Mouse (Mus musculus) intestine, embryonic 14.5 days (tissue): ENCODE measurements around the gene Lypd6. TPM values are rescaled to one million over a fixed set of nuclear protein-coding genes. Genes with fewer than 3 reads are reported as not detected.

Source experiments
- ATAC-seq: fragments of 200-750 bp; cut with Nextera tagmentation; replicated peaks from 2 replicates; pipeline ENCODE4 v1.8.0; 2017; ENCODE audit warnings: low read depth, moderate number of reproducible peaks, moderate TSS enrichment, moderate library complexity; ENCODE audit not compliant: low FRiP score, low TSS enrichment
- DNase-seq: peaks from one replicate; pipeline ENCODE4 v3.0.0-alpha.2; 2018; ENCODE audit warnings: low spot score
- H3K27ac ChIP-seq: fragments of 300-500 bp; sonication (generic); 2 replicates; pipeline ENCODE4 v1.5.1; 2014; ENCODE audit warnings: low read depth, mild to moderate bottlenecking, control low read depth
- H3K27me3 ChIP-seq: fragments of 300-500 bp; sonication (generic); replicated peaks from 2 replicates; pipeline ENCODE4 v1.6.1; 2014; ENCODE audit warnings: low read length, control low read depth; ENCODE audit not compliant: control insufficient read depth, insufficient read depth
- H3K36me3 ChIP-seq: fragments of 300-500 bp; sonication (generic); 2 replicates; pipeline ENCODE4 v1.6.1; 2014; ENCODE audit warnings: low read length, control low read depth; ENCODE audit not compliant: control insufficient read depth, insufficient read depth
- H3K4me1 ChIP-seq: fragments of 300-500 bp; sonication (generic); replicated peaks from 2 replicates; pipeline ENCODE4 v1.6.1; 2014; ENCODE audit warnings: low read length, control low read depth, mixed read lengths; ENCODE audit not compliant: control insufficient read depth, insufficient read depth
- H3K4me2 ChIP-seq: fragments of 300-500 bp; sonication (generic); 2 replicates; pipeline ENCODE4 v1.6.1; 2014; ENCODE audit warnings: low read length
- H3K4me3 ChIP-seq: fragments of 300-500 bp; sonication (generic); 2 replicates; pipeline ENCODE4 v1.5.1; 2014; ENCODE audit warnings: low read depth, low read length, control low read depth, mixed read lengths
- H3K9ac ChIP-seq: fragments of 300-500 bp; sonication (generic); 2 replicates; pipeline ENCODE4 v1.6.1; 2014; ENCODE audit warnings: mild to moderate bottlenecking, low read length
- H3K9me3 ChIP-seq: fragments of 300-500 bp; sonication (generic); 2 replicates; pipeline ENCODE4 v1.6.1; 2016; ENCODE audit warnings: low read length, control low read depth; ENCODE audit not compliant: control insufficient read depth
- WGBS: fragments of 180-500 bp; shearing (Covaris S2); extraction: QIAGEN DNeasy Blood & Tissue Kit; methylation state at CpG from one replicate; pipeline ENCODE4 v1.1.7; 2014; 5-methylcytosine and 5-hydroxymethylcytosine counted together
- polyA plus RNA-seq: library from polyadenylated mRNA; unstranded; fragments of >200 nt; fragmentation: Nextera tagmentation; extraction: Ambion mirVana; gene quantifications from 2 replicates; pipeline ENCODE4 v1.2.1, GENCODE M21; 2014

The Lypd6 gene
- polyA plus RNA-seq, 1 experiment from 2014 or later: 17.7 TPM

DNA sequence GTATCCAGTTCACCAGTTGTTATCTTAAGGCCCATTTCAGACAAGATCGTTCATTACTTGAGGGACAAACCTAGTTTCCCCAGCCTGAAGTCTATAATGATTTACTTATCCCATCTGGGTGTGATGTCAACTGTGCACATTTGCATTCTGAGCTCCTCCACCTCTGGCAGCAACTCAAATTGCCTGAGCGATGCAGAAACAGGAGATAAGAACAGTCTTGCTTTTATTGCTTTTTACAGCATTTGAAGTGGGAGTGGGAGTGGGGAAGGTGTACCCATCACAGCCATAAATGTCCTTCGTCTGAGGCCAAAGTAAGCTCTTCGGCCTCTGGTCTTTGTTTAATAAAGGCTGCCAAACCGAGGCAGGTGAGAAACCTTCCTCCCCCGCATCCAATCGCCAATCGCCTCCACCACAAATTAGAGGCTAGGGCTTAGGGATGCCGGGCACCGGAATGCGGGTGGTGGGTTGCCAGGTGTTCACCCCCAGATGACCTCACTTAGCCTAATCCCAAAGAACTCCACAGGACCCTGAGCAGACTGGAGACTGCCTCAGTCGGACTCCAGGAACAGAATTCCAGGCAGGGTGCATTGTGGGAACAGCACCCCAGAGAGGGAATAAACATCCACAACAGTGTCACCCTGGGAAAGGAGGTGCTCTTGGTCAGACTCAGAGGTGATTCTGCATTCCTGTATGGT, 120.6 kb downstream of the Lypd6 start:
- no peaks in the 10 kb centered on the region for H3K27me3 ChIP-seq
- WGBS: 11% methylated on average over 12 of the region's 12 CpGs
- no peak overlapping the region; the same call in 1 of the 2 replicates for H3K4me2 ChIP-seq
- DNase-seq (peak; percentile 58), ATAC-seq (peak; percentile 81)
- peak overlapping the region; percentile 38; the same call in 1 of the 2 replicates for H3K27ac ChIP-seq
- no peaks in the 10 kb centered on the region for H3K36me3 ChIP-seq
- no peak overlapping the region for H3K9ac ChIP-seq
- peaks cover 8% of the 10 kb centered on the region for H3K4me1 ChIP-seq
- no peak overlapping the region for H3K4me3 ChIP-seq
- H3K9me3 ChIP-seq: no peaks in the 10 kb centered on the region

DNA sequence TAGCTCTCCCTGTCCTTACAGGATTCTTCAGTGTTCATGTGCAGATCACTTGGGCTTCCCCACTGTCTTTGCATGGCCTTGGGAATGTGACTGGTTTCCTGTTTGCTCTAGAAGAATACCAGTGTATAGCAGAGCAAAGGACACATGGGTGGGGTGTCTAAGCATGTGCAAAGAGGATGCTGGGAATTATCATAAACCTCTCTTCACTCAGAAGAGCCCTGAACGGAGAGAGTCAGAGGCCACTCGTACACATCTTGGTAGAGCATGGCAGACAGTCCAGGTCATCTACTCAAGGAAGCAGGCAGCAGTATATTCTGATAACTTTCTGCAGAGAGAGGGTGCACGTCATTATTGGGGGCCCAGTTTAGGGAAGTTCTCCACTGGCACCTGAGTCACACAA, 122.6 kb downstream of the Lypd6 start:
- Histone ChIP-seq H3K9ac (no peak overlapping the region), H3K27ac (no peak overlapping the region)

DNA sequence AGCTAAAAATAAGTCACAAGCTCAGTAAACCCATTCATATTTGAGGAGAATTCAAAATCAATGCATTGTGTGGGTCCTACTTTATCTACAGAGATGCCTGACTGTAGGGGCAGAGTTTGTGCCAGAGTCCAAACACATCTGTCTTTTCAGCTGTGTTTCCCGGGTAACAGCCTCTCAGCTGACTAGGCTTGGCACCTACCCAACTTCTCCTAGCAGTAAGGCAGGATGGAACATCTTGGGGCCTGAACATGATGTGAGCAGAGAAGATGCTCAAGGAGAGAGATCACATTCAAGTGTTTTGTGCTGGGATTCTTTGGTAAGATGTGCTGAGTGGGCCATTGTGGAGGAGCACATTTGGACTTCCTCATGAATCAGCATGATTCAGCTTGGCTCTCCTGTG, 130.5 kb downstream of the Lypd6 start:
- WGBS: 50% methylated on average over 1 of the region's 1 CpGs
- H3K27me3 ChIP-seq: no peaks in the 10 kb centered on the region
- no peak overlapping the region for H3K4me2 ChIP-seq
- DNase-seq: no peak
- no peaks in the 10 kb centered on the region for H3K36me3 ChIP-seq
- H3K9ac ChIP-seq: no peak overlapping the region
- no peaks in the 10 kb centered on the region for H3K9me3 ChIP-seq
- no peak overlapping the region for H3K27ac ChIP-seq
- H3K4me3 ChIP-seq: no peak overlapping the region
- no peak for ATAC-seq
- H3K4me1 ChIP-seq: no peaks in the 10 kb centered on the region

More for the DNA sequence above, 122.6 kb downstream of the Lypd6 start:
- ATAC-seq (no peak), DNase-seq (no peak)
- Histone ChIP-seq H3K27me3 (no peaks in the 10 kb centered on the region), H3K9me3 (no peaks in the 10 kb centered on the region), H3K4me2 (no peak overlapping the region), H3K4me1 (peaks cover 8% of the 10 kb centered on the region), H3K36me3 (no peaks in the 10 kb centered on the region), H3K4me3 (no peak overlapping the region)
- WGBS: 69% methylated on average over 3 of the region's 3 CpGs

DNA sequence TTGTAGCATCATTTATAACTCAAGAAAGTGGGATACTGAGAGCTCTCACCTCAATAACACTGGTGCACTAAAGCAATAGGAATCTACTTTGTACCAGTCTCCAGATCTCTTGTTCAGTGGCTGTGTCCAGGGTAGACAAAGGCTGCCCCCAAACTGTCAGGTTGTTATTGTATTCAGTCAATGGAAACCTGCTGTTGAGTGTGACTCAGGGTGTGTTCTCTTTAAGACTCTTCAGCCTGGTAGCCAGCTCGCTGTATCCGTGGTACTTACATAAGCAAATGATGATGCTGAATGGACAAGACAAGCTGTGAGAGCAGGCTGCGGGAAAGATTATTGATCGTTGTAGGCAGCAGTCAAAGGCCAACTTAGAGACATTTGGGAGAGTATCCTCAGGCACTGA, 131.6 kb downstream of the Lypd6 start:
- 79% methylated on average over 4 of the region's 4 CpGs for WGBS

DNA sequence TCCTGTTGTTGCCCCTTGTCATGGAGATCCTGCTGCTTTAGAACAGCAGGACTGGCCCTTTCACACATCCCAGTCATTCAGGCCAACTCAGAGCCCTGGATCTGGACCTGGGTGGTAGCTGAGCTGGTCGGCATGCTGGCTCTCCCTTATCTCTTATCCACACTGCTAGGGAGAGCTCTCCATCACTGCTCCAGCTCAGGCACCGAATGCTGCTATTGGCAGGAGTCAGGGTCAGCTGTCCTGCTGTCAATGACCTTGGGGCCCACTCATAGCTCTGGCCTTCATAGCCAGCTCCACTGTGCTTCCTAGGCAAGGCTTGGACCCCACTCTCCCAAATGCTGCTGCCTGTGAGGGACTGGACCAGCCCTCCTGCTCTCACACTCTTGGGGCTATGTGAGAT, 134.3 kb downstream of the Lypd6 start:
- no peaks in the 10 kb centered on the region for H3K4me1 ChIP-seq
- no peak overlapping the region for H3K27ac ChIP-seq
- no peak overlapping the region for H3K4me2 ChIP-seq
- WGBS: 47% methylated on average over 2 of the region's 2 CpGs
- H3K4me3 ChIP-seq: no peak overlapping the region
- H3K9ac ChIP-seq: no peak overlapping the region
- ATAC-seq: no peak
- H3K36me3 ChIP-seq: no peaks in the 10 kb centered on the region
- no peaks in the 10 kb centered on the region for H3K27me3 ChIP-seq
- H3K9me3 ChIP-seq: no peaks in the 10 kb centered on the region
- peak; percentile 33 for DNase-seq

More for the DNA sequence above, 131.6 kb downstream of the Lypd6 start:
- no peak overlapping the region for H3K9ac ChIP-seq
- no peak overlapping the region for H3K4me2 ChIP-seq
- H3K4me1 ChIP-seq: no peaks in the 10 kb centered on the region
- ATAC-seq (no peak), DNase-seq (no peak)
- no peak overlapping the region for H3K27ac ChIP-seq
- no peak overlapping the region for H3K4me3 ChIP-seq
- H3K27me3 ChIP-seq: no peaks in the 10 kb centered on the region
- no peaks in the 10 kb centered on the region for H3K9me3 ChIP-seq
- no peaks in the 10 kb centered on the region for H3K36me3 ChIP-seq

DNA sequence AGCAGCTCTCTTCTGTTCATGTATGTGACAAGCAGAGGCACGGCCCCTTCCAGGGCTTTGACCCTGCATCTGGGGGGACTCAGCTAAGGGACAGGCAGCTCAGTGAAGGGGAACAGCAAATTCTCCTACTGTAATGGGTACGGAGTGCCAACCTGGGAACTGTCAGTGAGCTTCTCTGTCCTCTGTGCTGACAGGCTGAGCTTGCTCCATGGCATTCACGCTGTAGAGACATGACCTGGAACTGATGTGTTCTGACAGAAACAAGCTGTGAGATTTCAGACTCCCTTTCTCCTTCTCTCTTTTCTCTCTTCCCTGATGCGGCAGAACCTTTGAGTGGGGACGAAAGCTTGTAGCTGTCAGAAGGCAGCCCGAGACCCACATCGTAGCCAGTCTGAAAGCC, 154.3 kb downstream of the Lypd6 start:
- WGBS: 77% methylated on average over 7 of the region's 7 CpGs
- no peak overlapping the region for H3K27ac ChIP-seq
- no peak overlapping the region for H3K4me2 ChIP-seq
- DNase-seq (peak; percentile 21), ATAC-seq (no peak)
- H3K4me3 ChIP-seq: no peak overlapping the region
- no peaks in the 10 kb centered on the region for H3K36me3 ChIP-seq
- no peaks in the 10 kb centered on the region for H3K27me3 ChIP-seq
- no peaks in the 10 kb centered on the region for H3K9me3 ChIP-seq
- H3K4me1 ChIP-seq: no peaks in the 10 kb centered on the region
- H3K9ac ChIP-seq: no peak overlapping the region

DNA sequence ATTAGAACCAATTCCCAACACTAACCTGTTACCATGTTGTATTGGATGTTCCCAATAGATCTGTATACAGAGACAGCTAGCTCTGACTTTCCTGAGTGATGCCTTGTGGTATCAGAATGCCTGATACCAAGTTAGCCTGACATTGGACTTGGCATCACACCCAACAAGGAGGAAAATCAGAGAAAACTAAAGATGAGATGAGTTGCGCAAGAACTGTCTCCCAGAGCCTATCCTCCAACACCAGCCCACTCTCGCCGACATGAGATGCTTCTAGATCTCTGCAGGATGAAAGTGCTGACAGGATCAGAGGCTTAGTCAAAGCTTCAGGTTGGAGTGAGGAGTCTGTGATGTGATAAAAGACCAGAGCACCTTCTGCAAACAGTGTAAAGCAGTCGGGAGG, 158.8 kb downstream of the Lypd6 start:
- Histone ChIP-seq H3K9me3 (no peaks in the 10 kb centered on the region), H3K27ac (no peak overlapping the region), H3K4me1 (no peaks in the 10 kb centered on the region), H3K9ac (no peak overlapping the region), H3K36me3 (no peaks in the 10 kb centered on the region), H3K4me2 (no peak overlapping the region), H3K27me3 (no peaks in the 10 kb centered on the region), H3K4me3 (no peak overlapping the region)
- DNase-seq: no peak
- no peak for ATAC-seq
- WGBS: 79% methylated on average over 4 of the region's 4 CpGs

DNA sequence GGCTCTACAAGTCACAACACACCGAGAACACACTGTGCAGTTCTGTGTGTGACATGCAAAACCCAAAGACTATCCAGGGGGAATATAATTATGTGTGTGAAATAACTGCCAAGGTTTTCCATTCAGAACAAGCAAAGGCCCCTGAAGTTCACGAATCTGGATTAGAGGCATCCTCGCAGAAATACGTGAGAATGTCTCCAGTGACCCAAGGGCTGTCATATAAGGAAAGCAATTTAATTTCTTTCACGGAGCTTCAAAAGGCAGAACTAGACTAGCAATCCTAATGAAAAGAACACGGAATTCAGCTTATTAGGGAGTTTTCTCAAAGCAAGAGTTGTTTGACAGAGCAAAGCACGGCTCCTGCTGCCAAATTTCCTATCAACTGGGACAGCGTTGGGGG, 167.3 kb downstream of the Lypd6 start:
- no peak overlapping the region for H3K27ac ChIP-seq
- H3K27me3 ChIP-seq: no peaks in the 10 kb centered on the region
- H3K9me3 ChIP-seq: no peaks in the 10 kb centered on the region
- no peak for DNase-seq
- H3K4me3 ChIP-seq: no peak overlapping the region
- H3K36me3 ChIP-seq: no peaks in the 10 kb centered on the region
- no peak for ATAC-seq
- H3K4me2 ChIP-seq: no peak overlapping the region
- H3K9ac ChIP-seq: no peak overlapping the region
- H3K4me1 ChIP-seq: no peaks in the 10 kb centered on the region
- 77% methylated on average over 8 of the region's 8 CpGs for WGBS
